Mouse (Mus musculus): ENCODE data around the gene Wdr81.
A peak's percentile ranks its signal among the peaks of the same experiment; 100 is the strongest.

Gene Wdr81

DNA sequence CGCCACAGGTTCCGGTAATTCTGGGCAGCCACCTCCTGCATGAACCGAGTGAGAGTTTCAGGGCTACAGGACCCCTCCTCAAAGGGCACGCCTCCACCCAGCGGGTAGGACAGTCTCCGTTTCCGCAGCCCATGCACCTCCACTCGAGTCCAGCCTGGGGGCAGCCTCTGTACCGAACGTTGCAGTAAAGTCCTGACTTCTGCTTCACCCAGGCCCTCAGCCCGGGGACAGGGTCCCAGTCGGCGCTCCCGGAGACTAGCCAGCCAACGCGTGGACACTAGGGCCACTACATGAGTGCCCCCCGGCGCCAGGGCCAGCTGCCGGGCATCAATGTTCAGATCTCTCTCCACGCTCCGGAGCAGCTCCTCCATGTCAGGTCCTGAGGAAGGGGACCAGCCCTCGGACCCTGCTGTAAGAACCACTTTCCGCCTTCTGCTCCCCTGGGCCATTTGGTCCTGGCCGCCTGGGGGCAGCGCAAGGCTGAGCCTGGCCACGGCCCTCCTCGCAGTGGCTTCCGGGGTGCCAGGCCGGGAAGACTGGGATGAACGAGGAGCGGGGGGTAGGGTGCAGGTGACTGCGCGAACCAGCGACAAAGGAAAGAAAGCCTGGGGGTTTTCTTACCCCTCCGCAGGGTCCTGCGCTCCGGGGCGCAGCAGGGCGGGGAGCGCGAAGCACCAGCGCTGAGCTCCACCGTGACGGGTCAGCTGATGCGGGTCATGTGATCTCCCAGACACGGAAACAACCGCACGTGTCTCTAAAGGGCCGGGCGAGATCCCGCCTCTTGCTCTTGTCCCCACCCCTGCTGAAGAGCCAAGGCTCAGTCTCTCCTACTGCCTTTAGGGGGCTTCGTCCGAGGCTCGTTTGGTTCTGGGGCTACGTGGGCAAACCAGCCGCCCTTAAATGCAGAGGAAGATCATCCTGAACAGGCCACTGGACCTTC, at the start of gene Wdr81:
TSS of gene Wdr81 (minus strand) at position 727 of the 940 bp plus-strand sequence.
- peak; percentile 85 to 91 for DNase-seq (ENCODE audit: low spot score in 2 of 2)

- DNase-seq (ENCODE audit: low spot score in 2 of 2): no peak
Measured at GRCm38 (mm10) chr11:75498126-75498525, 43.6 kb upstream of the Wdr81 start.

- no peak for DNase-seq (ENCODE audit: low spot score in 2 of 2)
Measured at GRCm38 (mm10) chr11:75494296-75495049, 40.0 kb upstream of the Wdr81 start.

- DNase-seq (ENCODE audit: low spot score in 2 of 2): no peak
Measured at GRCm38 (mm10) chr11:75487496-75487895, 33.0 kb upstream of the Wdr81 start.

- DNase-seq (ENCODE audit: low spot score in 2 of 2): peak; percentile 97
Measured at GRCm38 (mm10) chr11:75486601-75487285, 32.2 kb upstream of the Wdr81 start, which contains the start of gene Prpf8. Gene Prpf8 (plus strand): TSS chr11:75486816.

DNA sequence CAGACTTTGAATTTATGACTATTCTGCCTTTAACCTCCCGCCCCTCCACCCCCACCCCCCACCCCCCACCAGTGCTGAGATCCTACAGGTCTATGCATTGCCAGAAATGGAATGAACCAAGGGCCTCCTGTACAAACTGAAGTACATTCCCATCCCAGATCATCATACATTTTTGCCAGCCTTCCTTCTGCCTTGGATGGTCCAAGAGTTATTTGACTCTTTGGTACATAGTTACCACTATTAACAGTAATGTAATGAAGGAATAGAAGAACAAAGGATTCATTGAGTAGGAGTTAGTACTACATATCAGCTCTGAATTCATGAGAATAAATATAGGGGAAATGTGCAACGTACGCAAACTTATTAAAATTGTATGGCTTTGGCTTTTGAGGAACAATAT, 31.7 kb upstream of the Wdr81 start:
- DNase-seq (ENCODE audit: low spot score in 2 of 2): no peak

GRCm38 (mm10) chr11:75473376-75473775, 18.9 kb upstream of the Wdr81 start:
- DNase-seq (ENCODE audit: low spot score in 2 of 2): no peak

GRCm38 (mm10) chr11:75472469-75473081, 18.1 kb upstream of the Wdr81 start:
- DNase-seq (ENCODE audit: low spot score in 2 of 2): no peak

DNA sequence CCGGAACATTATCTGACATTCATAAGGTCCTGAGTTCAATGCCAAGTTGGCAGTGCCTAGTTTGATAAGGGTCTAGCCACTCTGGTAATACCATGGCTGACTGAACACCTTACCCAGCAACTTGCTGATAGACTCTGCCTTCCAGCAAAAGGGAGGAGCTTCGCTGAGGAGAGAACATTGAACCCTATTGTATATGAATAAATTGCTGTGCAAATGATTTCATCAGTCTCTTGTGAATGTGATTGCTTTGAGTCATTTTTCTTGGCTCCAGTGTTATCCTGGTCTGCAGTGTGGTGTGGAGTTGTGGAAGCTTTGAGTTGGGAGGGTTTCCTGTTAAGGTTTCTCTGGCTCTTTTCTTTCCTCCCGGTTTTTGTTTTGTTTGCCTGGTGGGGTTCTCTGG, 16.2 kb upstream of the Wdr81 start:
- no peak for DNase-seq (ENCODE audit: low spot score in 2 of 2)

GRCm38 (mm10) chr11:75469261-75469660, 14.7 kb upstream of the Wdr81 start:
- DNase-seq (ENCODE audit: low spot score in 2 of 2): no peak

DNA sequence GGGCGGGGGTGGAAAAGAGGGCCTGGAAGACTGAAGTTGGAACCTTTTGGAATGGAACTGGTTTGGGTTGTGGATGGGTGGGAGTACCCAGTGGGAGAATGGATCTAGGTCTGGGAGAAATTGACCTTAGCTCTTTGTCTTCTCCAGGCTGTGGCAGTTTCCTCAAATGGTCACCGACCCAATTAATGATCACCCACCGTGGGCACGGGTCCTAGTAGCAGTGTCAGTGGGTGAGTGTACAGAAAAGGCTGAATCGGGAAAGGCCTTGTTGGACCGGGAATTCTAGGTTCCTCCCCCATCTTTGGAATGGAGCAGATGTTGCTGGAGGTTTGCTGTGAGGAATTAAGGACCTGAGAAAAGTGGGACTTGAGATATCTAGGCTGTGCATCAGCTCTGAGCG, 13.9 kb upstream of the Wdr81 start:
- no peak for DNase-seq (ENCODE audit: low spot score in 2 of 2)

DNA sequence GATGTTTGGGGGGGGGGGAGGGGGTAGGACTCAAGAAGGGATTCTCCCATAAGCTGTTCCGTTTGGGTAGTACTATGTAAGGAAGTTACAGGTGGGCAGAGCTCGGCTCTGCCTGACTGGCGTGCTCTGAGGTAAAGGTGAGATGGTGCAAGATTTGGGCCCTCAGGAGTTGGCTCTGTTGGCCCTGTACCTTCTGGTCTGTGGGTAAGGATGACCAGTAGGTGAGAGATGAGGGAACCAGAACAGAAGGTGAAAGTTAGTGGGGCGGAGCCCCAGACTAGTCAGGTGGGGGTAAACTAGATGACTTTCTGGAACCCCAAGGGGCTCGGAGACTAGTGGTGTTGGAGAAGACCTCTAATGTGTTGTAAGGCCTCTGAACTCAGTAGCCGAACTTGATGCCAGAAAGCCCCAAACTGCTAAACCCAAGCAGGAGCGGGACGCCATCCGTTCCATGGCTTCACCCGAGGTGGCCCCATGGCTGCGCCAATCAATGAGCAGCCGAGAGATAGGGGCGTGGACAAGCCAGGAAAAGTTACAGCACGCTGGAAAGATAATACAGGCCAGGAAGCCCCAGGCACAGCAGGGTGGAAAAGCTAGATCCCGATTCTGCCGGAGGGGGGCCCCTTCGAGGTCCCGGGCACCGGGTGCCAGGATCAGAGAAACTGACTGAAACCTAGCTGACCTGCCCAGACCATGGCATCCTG, 13.1 kb upstream of the Wdr81 start:
- peak; percentile 56 to 78 for DNase-seq (ENCODE audit: low spot score in 2 of 2)

GRCm38 (mm10) chr11:75466731-75467505, 12.4 kb upstream of the Wdr81 start:
- DNase-seq (ENCODE audit: low spot score in 2 of 2): no peak

DNA sequence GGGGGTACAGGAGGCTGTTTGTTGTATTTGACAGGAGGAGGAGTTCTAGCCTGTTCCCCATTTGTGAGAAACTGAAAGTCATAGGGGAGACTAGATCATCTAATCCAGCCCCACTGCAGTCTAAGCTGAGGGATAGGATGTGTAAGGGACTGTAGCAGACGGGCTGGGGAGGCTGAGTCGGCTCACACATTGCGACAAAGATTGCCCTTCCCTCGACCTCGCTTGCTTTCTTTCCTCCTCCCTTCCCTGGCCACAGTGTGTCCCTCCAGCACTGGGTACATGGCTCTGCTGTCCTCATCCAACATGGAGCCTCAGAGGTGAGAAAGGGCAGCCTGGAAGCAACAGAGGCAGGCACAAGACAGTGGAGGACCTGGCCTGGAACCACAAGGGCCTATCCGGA, 10.5 kb upstream of the Wdr81 start:
- no peak for DNase-seq (ENCODE audit: low spot score in 2 of 2)

DNA sequence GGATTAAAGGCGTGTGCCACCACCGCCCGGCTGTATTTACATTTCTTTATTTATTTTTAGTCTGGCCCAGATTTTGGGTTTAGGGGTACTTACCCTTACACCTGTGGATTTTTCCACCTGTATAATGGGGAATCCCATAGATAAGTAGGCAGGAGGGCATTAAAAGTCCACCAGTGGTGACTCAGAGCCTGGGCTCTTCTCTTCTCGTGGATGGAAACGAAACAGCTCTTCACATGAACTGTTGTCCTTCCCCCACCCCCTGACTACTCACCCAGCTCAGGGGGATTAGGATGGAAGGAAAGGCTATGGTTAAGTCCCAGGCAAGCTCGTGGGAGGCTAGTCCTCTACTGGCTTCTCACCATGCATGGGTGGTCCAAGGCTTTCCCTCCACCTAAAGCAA, 9.9 kb upstream of the Wdr81 start:
- DNase-seq (ENCODE audit: low spot score in 2 of 2): no peak

- no peak for DNase-seq (ENCODE audit: low spot score in 2 of 2)
Measured at GRCm38 (mm10) chr11:75463624-75464023, 9.1 kb upstream of the Wdr81 start.

DNA sequence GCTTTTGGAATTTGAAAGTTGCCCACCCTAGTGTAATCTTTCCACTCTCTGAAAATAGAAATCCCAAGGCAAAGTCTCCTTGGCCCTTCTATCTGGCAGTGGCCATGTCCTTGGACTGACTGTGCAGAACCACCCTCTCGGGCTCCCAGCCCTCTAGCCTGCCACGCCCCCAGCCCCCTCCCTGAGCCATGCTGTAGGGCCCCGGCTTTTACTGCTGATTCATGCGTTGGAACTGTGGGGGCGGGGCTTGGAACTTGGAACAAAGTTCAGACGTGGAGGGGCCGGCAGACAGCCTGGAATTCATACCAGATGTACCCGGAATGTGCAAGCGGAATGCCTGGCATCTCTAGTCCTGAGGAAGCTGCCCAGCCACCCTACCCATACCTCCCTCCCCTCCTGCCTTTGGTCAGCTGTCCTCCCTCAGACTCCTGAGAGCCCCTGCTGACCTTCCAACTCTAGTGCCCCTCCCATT, 8.4 kb upstream of the Wdr81 start:
- peak; percentile 77 to 85 for DNase-seq (ENCODE audit: low spot score in 2 of 2)

DNA sequence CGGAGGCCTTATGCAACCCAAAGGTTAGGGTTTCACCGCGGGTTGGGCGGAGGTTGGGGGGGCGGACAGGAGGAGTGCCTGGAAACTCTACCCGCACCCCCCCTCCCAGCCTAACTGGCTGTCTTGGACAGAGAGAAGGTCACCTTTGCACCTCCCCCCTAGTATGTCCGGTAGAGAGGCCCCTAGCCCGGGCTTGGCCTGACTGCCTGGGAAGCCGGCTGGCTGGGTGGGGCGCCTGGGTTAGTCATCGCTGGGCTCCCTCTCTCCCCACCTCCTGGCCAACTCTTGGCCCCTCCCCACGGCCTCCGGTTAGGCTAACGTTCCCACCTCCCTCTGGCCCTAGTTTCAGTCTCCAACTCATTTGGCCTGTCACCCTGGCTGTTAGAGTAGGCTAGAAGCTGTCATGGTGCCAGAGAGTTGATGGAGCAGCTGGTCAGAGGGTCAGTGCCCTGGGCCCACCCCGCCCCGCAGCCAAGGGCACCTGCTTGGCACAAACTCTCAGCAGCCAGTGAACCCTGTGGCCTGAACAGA, 7.8 kb upstream of the Wdr81 start:
- peak; percentile 65 to 84 for DNase-seq (ENCODE audit: low spot score in 2 of 2)

DNA sequence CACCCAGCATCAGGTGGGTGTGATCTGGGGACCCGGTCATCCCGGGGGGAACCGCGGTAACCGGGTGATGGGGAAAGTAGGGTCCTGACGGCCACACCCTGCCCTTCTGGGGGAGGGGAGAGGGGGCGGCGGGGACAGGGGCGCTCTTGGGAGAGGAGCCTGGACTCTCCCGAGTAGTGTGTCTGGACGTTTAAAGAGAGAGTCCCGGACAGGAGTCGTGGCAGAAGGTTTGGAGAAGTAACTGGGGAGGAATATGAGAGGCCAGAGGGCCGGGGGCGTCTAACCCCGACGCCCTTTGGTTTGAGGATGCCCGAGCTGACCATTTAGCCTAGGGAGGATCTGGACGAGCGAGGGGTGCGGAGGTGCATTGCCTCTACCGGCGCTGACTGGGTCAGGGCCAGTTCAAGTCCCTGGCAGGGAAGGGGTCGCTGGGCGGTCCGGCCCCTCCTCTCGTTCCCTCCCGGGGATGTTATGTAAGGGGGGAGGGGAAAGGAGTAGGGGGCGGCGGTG, 7.3 kb upstream of the Wdr81 start:
- DNase-seq (ENCODE audit: low spot score in 2 of 2): no peak

Measured in spleen, postnatal 4 days (tissue).